Mouse (Mus musculus): Measurements from ENCODE around the gene Alg3. TPM values are rescaled to one million over a fixed set of nuclear protein-coding genes. Genes with fewer than 3 reads are reported as not detected.

Gene Alg3
- 10 to 100 TPM; 39.7 to 42.7 TPM for polyA plus RNA-seq (2017; shearing (Covaris generic))

GRCm38 (mm10) chr16:20611357-20612227 lies at the start of gene Alg3, which contains the start of the genes Eef1akmt4 and Gm49333:
Alg3 (minus strand) TSS chr16:20611735.
Eef1akmt4 (plus strand) TSS chr16:20611593.
Gm49333 (plus strand) TSS chr16:20611610.

DNA sequence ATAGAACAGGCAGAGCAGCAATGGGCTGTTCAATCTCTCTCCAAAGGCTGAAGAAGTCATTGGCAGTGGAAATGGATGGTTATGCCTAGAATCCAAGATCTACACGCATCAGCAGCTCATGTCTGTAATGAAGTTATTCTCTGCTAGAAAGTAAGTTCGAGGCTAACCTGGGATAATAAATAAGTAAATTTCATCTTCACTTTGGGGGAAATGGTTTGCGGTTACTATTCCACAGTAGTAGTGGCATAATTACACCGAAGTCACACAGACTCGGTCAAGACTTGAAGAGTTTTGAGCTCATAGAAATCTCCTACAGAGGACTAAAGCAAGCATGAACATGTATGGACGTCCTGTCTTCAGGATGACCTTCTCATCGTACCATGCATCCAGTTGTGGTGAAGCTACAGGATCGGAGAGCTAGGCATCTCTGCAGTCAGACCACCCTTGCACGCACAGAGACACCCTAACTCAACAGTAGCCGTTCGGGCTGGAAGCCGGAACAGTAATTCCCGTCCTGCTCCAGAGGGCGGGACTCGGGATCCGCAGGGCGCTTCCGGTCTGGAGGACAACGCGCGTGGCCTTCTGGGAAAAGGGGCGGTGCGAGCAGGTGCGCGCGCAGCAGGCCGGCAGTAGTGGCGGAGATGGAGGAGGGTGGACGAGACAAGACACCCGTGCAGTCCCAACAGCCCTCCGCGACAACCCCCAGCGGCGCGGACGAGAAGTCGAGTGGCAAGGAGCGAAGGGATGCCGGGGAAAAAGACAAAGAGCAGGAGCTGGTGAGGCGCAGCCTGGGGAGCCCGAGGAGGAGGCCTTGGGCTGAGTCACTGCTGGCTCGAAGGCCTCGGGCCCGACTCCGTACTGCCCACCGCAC lies 39.8 kb upstream of the Alg3 start, which contains the start of gene Psmd2:
Psmd2 (plus strand) TSS at position 577 of the 871 bp plus-strand sequence.

GRCm38 (mm10) chr16:20629731-20630634 lies 18.4 kb upstream of the Alg3 start, which contains the start of gene Ece2:
Ece2 (plus strand) TSS chr16:20629828.

GRCm38 (mm10) chr16:20621191-20621990 lies 9.9 kb upstream of the Alg3 start, which contains the start of gene Camk2n2:
Camk2n2 (minus strand) TSS chr16:20621287.

GRCm38 (mm10) chr16:20589366-20589938 lies 22.1 kb downstream of the Alg3 start, which contains the start of gene Vwa5b2:
Vwa5b2 (plus strand) TSS chr16:20589471.

Other genes with a start within 250 kb of the Alg3 start
- 10 to 100 TPM; 27.0 to 32.6 TPM for gene Abcc5, start 185.3 kb downstream of the Alg3 start, polyA plus RNA-seq (2017; shearing (Covaris generic))
- gene Eif2b5, start 112.9 kb downstream of the Alg3 start, polyA plus RNA-seq (2017; shearing (Covaris generic)) = 10 to 100 TPM; 70.2 to 83.7 TPM
- 10 to 100 TPM; 24.1 to 26.7 TPM for gene Dvl3, start 94.8 kb downstream of the Alg3 start, polyA plus RNA-seq (2017; shearing (Covaris generic))
- gene Ap2m1, start 76.3 kb downstream of the Alg3 start, polyA plus RNA-seq (2017; shearing (Covaris generic)) = 100 to 1,000 TPM; 385 to 421 TPM
- 100 to 1,000 TPM in 1 of 2 experiments, 10 to 100 TPM in 1; 65.1 to 102 TPM for gene Abcf3, start 63.2 kb downstream of the Alg3 start, polyA plus RNA-seq (2017; shearing (Covaris generic))
- gene Vwa5b2, start 22.3 kb downstream of the Alg3 start, polyA plus RNA-seq (2017; shearing (Covaris generic)) = 1 to 10 TPM in 1 of 2 experiments, under 1 TPM in 1; 0.08 to 2.4 TPM
- 10 to 100 TPM; 16.1 to 20.0 TPM for gene Eef1akmt4, start 142 bp downstream of the Alg3 start, polyA plus RNA-seq (2017; shearing (Covaris generic))
- not detected for gene Gm49333, start 125 bp downstream of the Alg3 start, polyA plus RNA-seq (2017; shearing (Covaris generic))
- gene Camk2n2, start 9.6 kb upstream of the Alg3 start, polyA plus RNA-seq (2017; shearing (Covaris generic)) = under 1 TPM; 0.29 to 0.84 TPM
- gene Ece2, start 18.1 kb upstream of the Alg3 start, polyA plus RNA-seq (2017; shearing (Covaris generic)) = not detected
- gene Psmd2, start 39.9 kb upstream of the Alg3 start, polyA plus RNA-seq (2017; shearing (Covaris generic)) = 100 to 1,000 TPM; 221 to 235 TPM
- 100 to 1,000 TPM; 104 to 132 TPM for gene Eif4g1, start 56.6 kb upstream of the Alg3 start, polyA plus RNA-seq (2017; shearing (Covaris generic))
- 1 to 10 TPM; 1.3 to 3.9 TPM for gene Fam131a, start 81.5 kb upstream of the Alg3 start, polyA plus RNA-seq (2017; shearing (Covaris generic))
- gene Polr2h, start 105.9 kb upstream of the Alg3 start, polyA plus RNA-seq (2017; shearing (Covaris generic)) = 10 to 100 TPM; 50.7 to 72.0 TPM
- 1 to 10 TPM; 2.7 to 3.5 TPM for gene Clcn2, start 106.0 kb upstream of the Alg3 start, polyA plus RNA-seq (2017; shearing (Covaris generic))
- not detected for gene Chrd, start 121.4 kb upstream of the Alg3 start, polyA plus RNA-seq (2017; shearing (Covaris generic))
- under 1 TPM in 1 of 2 experiments, not detected in 1; 0.11 TPM for gene Thpo, start 122.8 kb upstream of the Alg3 start, polyA plus RNA-seq (2017; shearing (Covaris generic))